Mouse (Mus musculus) midbrain, postnatal 0 days (tissue): Measurements from ENCODE around the gene Egfr. TPM values are rescaled to one million over a fixed set of nuclear protein-coding genes. Genes with fewer than 3 reads are reported as not detected.

Experiments
- ATAC-seq: fragments of 200-750 bp; cut with Nextera tagmentation; 2 replicates; pipeline ENCODE4 v1.8.0; 2017; ENCODE audit warnings: moderate number of reproducible peaks, mild to moderate bottlenecking, moderate TSS enrichment, moderate library complexity; ENCODE audit not compliant: low FRiP score
- DNase-seq: peaks from one replicate; pipeline ENCODE4 v3.0.0-alpha.2; 2015; ENCODE audit warnings: low spot score
- H3K27ac ChIP-seq: fragments of 300-500 bp; sonication (generic); 2 replicates; pipeline ENCODE4 v1.5.1; 2014; ENCODE audit warnings: low read depth, mild to moderate bottlenecking, low read length, mixed read lengths
- H3K27me3 ChIP-seq: fragments of 300-500 bp; sonication (generic); 2 replicates; pipeline ENCODE4 v1.6.1; 2014; ENCODE audit warnings: low read length, control low read depth, mixed read lengths; ENCODE audit not compliant: insufficient read depth
- H3K36me3 ChIP-seq: fragments of 300-500 bp; sonication (generic); 2 replicates; pipeline ENCODE4 v1.6.1; 2014; ENCODE audit warnings: low read length, control low read depth, mixed read lengths; ENCODE audit not compliant: insufficient read depth
- H3K4me1 ChIP-seq: fragments of 300-500 bp; sonication (generic); 2 replicates; pipeline ENCODE4 v1.6.1; 2014; ENCODE audit warnings: mild to moderate bottlenecking, control low read depth, antibody characterized with exemption, low read length, mixed read lengths; ENCODE audit not compliant: insufficient read depth
- H3K4me2 ChIP-seq: fragments of 300-500 bp; sonication (generic); 2 replicates; pipeline ENCODE4 v1.6.1; 2014; ENCODE audit warnings: low read depth, mild to moderate bottlenecking, low read length, mixed read lengths; ENCODE audit not compliant: poor library complexity, severe bottlenecking
- H3K4me3 ChIP-seq: fragments of 300-500 bp; sonication (generic); 2 replicates; pipeline ENCODE4 v1.5.1; 2014; ENCODE audit warnings: low read depth, mild to moderate bottlenecking, low read length, moderate library complexity
- H3K9ac ChIP-seq: fragments of 300-500 bp; sonication (generic); replicated peaks from 2 replicates; pipeline ENCODE4 v1.6.1; 2014; ENCODE audit warnings: mild to moderate bottlenecking, low read length, moderate library complexity, mixed read lengths; ENCODE audit not compliant: poor library complexity, severe bottlenecking
- H3K9me3 ChIP-seq: fragments of 300-500 bp; sonication (generic); 2 replicates; pipeline ENCODE4 v1.6.1; 2016; ENCODE audit warnings: low read length, control low read depth
- CTCF ChIP-seq: IDR thresholded peaks from 2 replicates; pipeline ENCODE4 v1.5.1; 2016; ENCODE audit warnings: antibody characterized with exemption, mild to moderate bottlenecking
- WGBS: fragments of 180-500 bp; shearing (Covaris S2); extraction: QIAGEN DNeasy Blood & Tissue Kit; methylation state at CpG from one replicate; pipeline ENCODE4 v1.1.7; 2014; 5-methylcytosine and 5-hydroxymethylcytosine counted together
- polyA plus RNA-seq: library from polyadenylated mRNA; unstranded; fragments of >200 nt; fragmentation: Nextera tagmentation; extraction: Ambion mirVana; gene quantifications from 2 replicates; pipeline ENCODE4 v1.2.1, GENCODE M21; 2015
- total RNA-seq: library from RNA; depleted of rRNA; stranded (reverse); fragments of >200 nt; gene quantifications from 2 replicates; pipeline ENCODE4 v1.2.3, GENCODE M21; 2014

The Egfr gene
- total and polyA plus RNA-seq, 2 experiments from 2014 or later = 10.7 to 19.3 TPM

DNA sequence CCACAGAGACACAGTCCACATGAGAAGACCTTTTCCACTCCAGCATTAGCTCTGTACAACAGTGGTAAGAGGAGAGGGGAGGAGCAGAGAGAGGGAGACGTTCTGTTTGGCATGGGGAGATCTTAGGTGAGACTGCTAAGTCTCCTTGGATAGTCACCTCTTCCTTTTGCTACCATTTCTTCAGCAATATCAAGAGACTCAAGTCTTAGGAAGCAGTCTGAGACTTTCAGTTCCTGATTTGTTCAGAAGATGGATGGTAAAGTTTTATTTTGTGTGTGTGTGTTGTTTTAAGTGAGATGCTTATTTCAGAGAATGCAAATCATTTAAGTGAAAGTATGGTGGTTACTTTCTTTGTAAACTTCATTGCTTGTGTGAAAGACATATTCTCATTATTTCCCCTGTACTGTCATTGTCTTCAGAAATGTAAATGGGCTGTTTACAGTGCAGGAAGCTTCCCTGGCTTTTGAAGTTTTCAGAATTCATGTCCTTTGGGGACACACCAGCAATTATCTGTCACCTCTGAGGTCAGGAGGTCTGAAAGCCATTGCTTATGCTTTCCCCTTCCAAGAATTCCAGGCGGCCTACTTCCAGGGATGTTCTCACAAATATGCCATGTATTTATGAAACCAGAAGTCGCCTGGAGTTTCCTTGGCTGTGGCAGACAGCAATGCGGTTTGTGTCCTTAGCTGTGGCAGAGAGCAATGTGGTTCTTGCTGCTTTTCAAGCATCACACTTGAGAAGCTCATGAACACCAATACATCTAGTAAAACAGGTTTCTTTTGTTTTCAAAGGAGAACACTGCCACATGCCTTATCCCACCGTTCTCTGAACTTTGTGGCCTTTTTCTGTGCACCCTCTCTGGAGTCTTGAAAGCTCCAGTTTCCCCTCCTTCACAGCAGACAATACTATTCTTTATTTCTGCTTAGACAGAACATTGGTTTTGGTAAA is 40.9 kb downstream of the Egfr start:
- H3K9ac ChIP-seq = no peak overlapping the region
- no peaks in the 10 kb centered on the region for H3K9me3 ChIP-seq
- WGBS = 67% methylated on average over 5 of the region's 5 CpGs
- H3K36me3 ChIP-seq = no peaks in the 10 kb centered on the region
- H3K27ac ChIP-seq = no peak overlapping the region
- no peak overlapping the region for H3K4me3 ChIP-seq
- no peak overlapping the region for H3K4me2 ChIP-seq
- H3K27me3 ChIP-seq = no peaks in the 10 kb centered on the region
- DNase-seq (no peak), ATAC-seq (no peak)
- no peaks in the 10 kb centered on the region for H3K4me1 ChIP-seq
- TF ChIP-seq CTCF = no peak

DNA sequence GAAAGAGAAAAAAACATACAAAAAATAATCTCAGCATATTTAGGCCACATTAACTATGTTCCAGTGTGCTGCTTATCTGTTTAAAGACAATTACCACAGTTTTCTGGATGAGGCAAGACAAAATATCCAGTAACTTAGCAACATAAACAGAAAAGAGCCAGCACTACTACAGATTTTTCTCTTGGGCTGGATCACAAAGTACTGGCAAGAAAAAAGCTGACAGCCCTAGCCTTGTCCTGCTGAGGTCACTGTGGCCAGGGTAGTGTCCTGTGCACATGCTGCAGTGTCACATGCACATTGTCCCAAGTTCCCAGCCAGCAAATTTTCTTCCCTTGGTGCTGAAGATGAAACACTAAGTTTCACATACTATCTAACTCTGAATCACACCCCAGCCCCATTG is 43.0 kb downstream of the Egfr start:
- H3K4me1 ChIP-seq = no peaks in the 10 kb centered on the region
- no peaks in the 10 kb centered on the region for H3K27me3 ChIP-seq
- ATAC-seq (no peak), DNase-seq (no peak)
- no peak overlapping the region for H3K9ac ChIP-seq
- no peak overlapping the region for H3K4me3 ChIP-seq
- TF ChIP-seq CTCF = no peak
- H3K27ac ChIP-seq = no peak overlapping the region
- no peak overlapping the region for H3K4me2 ChIP-seq
- H3K9me3 ChIP-seq = no peaks in the 10 kb centered on the region
- H3K36me3 ChIP-seq = no peaks in the 10 kb centered on the region

DNA sequence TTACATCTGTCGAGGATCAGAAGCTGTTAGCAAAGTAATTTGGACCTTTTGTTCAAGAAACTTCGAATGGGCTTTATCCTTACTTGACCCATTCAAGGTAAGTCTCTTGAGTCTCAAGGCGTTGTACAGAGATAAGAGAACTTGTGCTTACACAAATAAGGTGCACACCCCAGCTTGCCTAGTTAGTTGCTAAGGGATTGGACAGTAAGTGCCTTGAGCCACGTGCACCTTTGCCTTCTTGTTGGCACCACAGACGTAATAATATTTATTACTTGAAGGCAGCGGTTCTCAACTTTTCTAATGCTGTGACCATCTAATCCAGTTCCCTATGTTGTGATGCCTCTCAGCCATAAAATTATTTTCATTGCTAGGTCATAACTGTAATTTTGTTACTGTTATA is 43.5 kb downstream of the Egfr start:
- Histone ChIP-seq H3K36me3 (no peaks in the 10 kb centered on the region), H3K9me3 (no peaks in the 10 kb centered on the region), H3K27me3 (no peaks in the 10 kb centered on the region), H3K4me2 (no peak overlapping the region), H3K9ac (no peak overlapping the region), H3K4me1 (no peaks in the 10 kb centered on the region), H3K4me3 (no peak overlapping the region), H3K27ac (no peak overlapping the region)
- no peak for DNase-seq
- ATAC-seq = no peak
- no peak for TF ChIP-seq CTCF
- 86% methylated on average over 6 of the region's 6 CpGs for WGBS

DNA sequence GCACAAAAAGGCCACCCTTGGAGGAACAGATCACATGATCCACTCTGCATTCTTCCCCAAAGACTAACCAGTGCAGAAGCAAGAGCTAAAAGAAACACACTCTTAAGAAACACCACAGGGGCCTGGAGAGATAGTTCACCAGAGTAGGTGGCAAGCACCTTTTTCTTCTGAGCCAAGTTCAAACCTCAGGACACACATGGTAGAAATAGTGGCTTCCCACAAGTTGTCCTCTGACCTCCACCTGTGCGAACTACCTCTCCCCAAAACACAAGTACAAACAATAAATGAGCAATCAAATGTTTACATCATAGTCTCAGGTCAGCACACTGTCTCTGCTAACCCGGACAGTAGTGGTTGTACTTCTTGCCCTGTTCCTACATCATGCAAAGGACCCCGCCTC is 45.5 kb downstream of the Egfr start:
- no peaks in the 10 kb centered on the region for H3K27me3 ChIP-seq
- DNase-seq (no peak), ATAC-seq (no peak)
- 90% methylated on average over 3 of the region's 3 CpGs for WGBS
- H3K4me1 ChIP-seq = no peaks in the 10 kb centered on the region
- H3K9ac ChIP-seq = no peak overlapping the region
- H3K36me3 ChIP-seq = no peaks in the 10 kb centered on the region
- no peak overlapping the region for H3K4me2 ChIP-seq
- no peak for TF ChIP-seq CTCF
- no peaks in the 10 kb centered on the region for H3K9me3 ChIP-seq
- no peak overlapping the region for H3K27ac ChIP-seq
- H3K4me3 ChIP-seq = no peak overlapping the region

DNA sequence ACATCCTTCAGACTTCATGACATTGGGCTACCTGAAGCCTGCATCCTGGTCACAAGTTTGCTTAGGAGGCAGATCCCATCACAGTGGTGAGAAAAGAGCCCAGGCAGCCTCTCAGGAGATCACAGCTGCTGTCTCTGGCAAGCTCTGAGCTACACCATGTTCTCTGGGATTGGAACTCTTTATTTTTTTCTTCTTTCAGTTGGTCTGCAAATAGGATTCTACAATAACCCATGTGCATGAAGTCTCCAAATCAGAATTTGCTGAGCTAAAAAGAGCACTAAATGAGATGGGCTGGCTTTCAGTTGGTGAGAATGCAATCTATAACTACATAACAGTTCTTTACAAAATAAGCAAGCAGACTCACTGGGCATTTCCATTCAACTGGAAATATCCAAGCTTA is 46.1 kb downstream of the Egfr start:
- Histone ChIP-seq H3K4me2 (no peak overlapping the region), H3K9me3 (no peaks in the 10 kb centered on the region), H3K4me1 (no peaks in the 10 kb centered on the region), H3K36me3 (no peaks in the 10 kb centered on the region), H3K9ac (no peak overlapping the region), H3K27me3 (no peaks in the 10 kb centered on the region), H3K27ac (no peak overlapping the region), H3K4me3 (no peak overlapping the region)
- no peak for ATAC-seq
- no peak for TF ChIP-seq CTCF
- DNase-seq = no peak

DNA sequence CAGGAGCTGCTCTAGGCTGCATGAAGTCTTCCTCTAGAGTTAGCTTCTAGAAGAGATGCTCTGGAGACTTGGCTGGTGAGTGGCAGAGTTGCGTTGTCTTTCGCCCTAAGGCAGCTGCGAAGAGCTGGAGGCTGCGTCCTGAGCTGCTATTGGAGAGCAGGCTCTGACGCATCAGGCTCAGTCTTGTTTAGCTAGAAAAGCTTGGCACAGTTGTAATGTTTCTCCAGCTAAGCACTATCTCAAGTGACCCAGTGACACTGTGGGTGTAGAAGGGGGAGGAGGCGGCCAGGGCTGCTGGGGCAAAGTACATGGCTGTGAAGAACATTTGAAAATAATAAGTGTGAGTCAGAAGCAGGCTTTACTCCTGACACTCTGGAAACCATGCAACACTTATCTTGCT is 48.5 kb downstream of the Egfr start:
- ATAC-seq (no peak), DNase-seq (no peak)
- Histone ChIP-seq H3K27ac (no peak overlapping the region), H3K27me3 (no peaks in the 10 kb centered on the region), H3K4me1 (no peaks in the 10 kb centered on the region), H3K36me3 (no peaks in the 10 kb centered on the region), H3K9ac (no peak overlapping the region), H3K4me2 (no peak overlapping the region), H3K4me3 (no peak overlapping the region), H3K9me3 (no peaks in the 10 kb centered on the region)
- WGBS = 90% methylated on average over 6 of the region's 6 CpGs
- TF ChIP-seq CTCF = no peak
